Mouse (Mus musculus) liver, postnatal 0 days (tissue): ENCODE measurements around the gene 4930572O03Rik. TPM values are rescaled to one million over a fixed set of nuclear protein-coding genes. Genes with fewer than 3 reads are reported as not detected.
"Not testable (repeated sequence)": the region's sequence is repeated elsewhere in the genome, so short reads cannot be mapped to it uniquely, and the experiment has no call there.

Experiments used
- ATAC-seq: fragments of 200-750 bp; cut with Nextera tagmentation; 2 replicates; pipeline ENCODE4 v1.8.0; 2017; ENCODE audit warnings: mild to moderate bottlenecking, moderate library complexity
- DNase-seq: peaks from one replicate; pipeline ENCODE4 v3.0.0-alpha.2; 2016
- H3K27ac ChIP-seq: fragments of 300-500 bp; sonication (generic); 2 replicates; pipeline ENCODE4 v1.5.1; 2014; ENCODE audit warnings: antibody characterized with exemption, moderate library complexity, mild to moderate bottlenecking, low read depth
- H3K27me3 ChIP-seq: fragments of 300-500 bp; sonication (generic); 2 replicates; pipeline ENCODE4 v1.6.1; 2014; ENCODE audit warnings: low read length, control low read depth, mixed read lengths; ENCODE audit not compliant: insufficient read depth
- H3K36me3 ChIP-seq: fragments of 300-500 bp; sonication (generic); replicated peaks from 2 replicates; pipeline ENCODE4 v1.6.1; 2014; ENCODE audit warnings: mild to moderate bottlenecking, control low read depth, low read length, moderate library complexity, mixed read lengths; ENCODE audit not compliant: insufficient read depth
- H3K4me1 ChIP-seq: fragments of 300-500 bp; sonication (generic); 2 replicates; pipeline ENCODE4 v1.6.1; 2014; ENCODE audit warnings: antibody characterized with exemption, mild to moderate bottlenecking, control low read depth; ENCODE audit not compliant: insufficient read depth
- H3K4me2 ChIP-seq: fragments of 300-500 bp; sonication (generic); 2 replicates; pipeline ENCODE4 v1.6.1; 2014; ENCODE audit warnings: low read depth, mild to moderate bottlenecking, low read length, moderate library complexity, mixed read lengths
- H3K4me3 ChIP-seq: fragments of 300-500 bp; sonication (generic); 2 replicates; pipeline ENCODE4 v1.5.1; 2014; ENCODE audit warnings: low read depth, low read length
- H3K9ac ChIP-seq: fragments of 300-500 bp; sonication (generic); replicated peaks from 2 replicates; pipeline ENCODE4 v1.6.1; 2014; ENCODE audit warnings: mild to moderate bottlenecking, moderate library complexity
- H3K9me3 ChIP-seq: fragments of 300-500 bp; sonication (generic); 2 replicates; pipeline ENCODE4 v1.6.1; 2016; ENCODE audit warnings: mild to moderate bottlenecking, control low read depth, low read length, mixed read lengths
- CTCF ChIP-seq: sonication (generic); IDR thresholded peaks from 2 replicates; pipeline ENCODE4 v1.5.1; 2016; ENCODE audit warnings: antibody characterized with exemption, low read depth
- WGBS: fragments of 180-500 bp; shearing (Covaris S2); extraction: QIAGEN DNeasy Blood & Tissue Kit; methylation state at CpG from one replicate; pipeline ENCODE4 v1.1.7; 2014; ENCODE audit not compliant: insufficient replicate concordance; 5-methylcytosine and 5-hydroxymethylcytosine counted together
- polyA plus RNA-seq: library from polyadenylated mRNA; unstranded; fragments of >200 nt; fragmentation: Nextera tagmentation; extraction: Ambion mirVana; gene quantifications from 2 replicates; pipeline ENCODE4 v1.2.1, GENCODE M21; 2015

Gene 4930572O03Rik
- polyA plus RNA-seq, 1 experiment from 2014 or later = not detected

- H3K9me3 ChIP-seq, H3K27ac ChIP-seq, H3K4me3 ChIP-seq, H3K4me1 ChIP-seq, H3K27me3 ChIP-seq, DNase-seq, H3K9ac ChIP-seq, H3K4me2 ChIP-seq, H3K36me3 ChIP-seq, ATAC-seq: not testable (repeated sequence)
- 23% methylated on average over 6 of the region's 6 CpGs for WGBS
- TF ChIP-seq CTCF = peak; percentile 29; the same call in 1 of the 2 replicates
Measured at GRCm38 (mm10) chr5:15645707-15646106, 11.2 kb downstream of the 4930572O03Rik start.

DNA sequence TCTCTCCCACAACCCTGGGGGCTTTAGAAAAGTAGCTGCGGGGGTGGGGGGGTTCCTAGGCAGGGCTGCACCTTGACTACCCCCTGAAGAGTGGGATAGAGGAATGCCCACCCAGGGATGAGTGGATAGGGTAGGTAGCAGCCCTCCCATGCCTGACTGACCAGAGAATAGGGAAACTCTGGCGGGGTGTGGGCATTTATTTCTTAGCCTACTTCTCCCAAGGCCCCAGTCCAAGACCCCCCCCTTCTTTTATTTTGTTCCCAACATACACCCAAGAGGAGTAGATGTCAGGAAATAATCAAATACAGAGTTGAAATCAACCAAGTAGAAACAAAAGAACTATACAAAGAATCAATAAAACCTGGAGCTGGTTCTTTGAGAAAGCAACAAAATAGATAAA lies 19.2 kb downstream of the 4930572O03Rik start:
- DNase-seq = peak; percentile 18
- H3K9me3 ChIP-seq, H3K27ac ChIP-seq, H3K36me3 ChIP-seq, H3K4me2 ChIP-seq, H3K4me3 ChIP-seq, H3K27me3 ChIP-seq, H3K9ac ChIP-seq, H3K4me1 ChIP-seq, ATAC-seq: not testable (repeated sequence)
- 50% methylated on average over 2 of the region's 2 CpGs for WGBS

- not testable (repeated sequence) for H3K4me3 ChIP-seq, H3K9me3 ChIP-seq, ATAC-seq, H3K36me3 ChIP-seq, H3K4me1 ChIP-seq, DNase-seq, H3K4me2 ChIP-seq, H3K27ac ChIP-seq, H3K9ac ChIP-seq, H3K27me3 ChIP-seq
- 26% methylated on average over 5 of the region's 5 CpGs for WGBS
- TF ChIP-seq CTCF = 0 out of 2 replicates have a peak, but pooled peaks have one; percentile 13
Measured at GRCm38 (mm10) chr5:15630068-15630467, 26.8 kb downstream of the 4930572O03Rik start.

GRCm38 (mm10) chr5:15628136-15628535 lies 28.7 kb downstream of the 4930572O03Rik start:
- not testable (repeated sequence) for H3K9me3 ChIP-seq, H3K4me1 ChIP-seq, H3K27me3 ChIP-seq, H3K36me3 ChIP-seq, ATAC-seq, H3K27ac ChIP-seq, H3K4me3 ChIP-seq, H3K9ac ChIP-seq, H3K4me2 ChIP-seq, DNase-seq
- 23% methylated on average over 1 of the region's 1 CpGs for WGBS
- peak; percentile 24; the same call in 1 of the 2 replicates for TF ChIP-seq CTCF

DNA sequence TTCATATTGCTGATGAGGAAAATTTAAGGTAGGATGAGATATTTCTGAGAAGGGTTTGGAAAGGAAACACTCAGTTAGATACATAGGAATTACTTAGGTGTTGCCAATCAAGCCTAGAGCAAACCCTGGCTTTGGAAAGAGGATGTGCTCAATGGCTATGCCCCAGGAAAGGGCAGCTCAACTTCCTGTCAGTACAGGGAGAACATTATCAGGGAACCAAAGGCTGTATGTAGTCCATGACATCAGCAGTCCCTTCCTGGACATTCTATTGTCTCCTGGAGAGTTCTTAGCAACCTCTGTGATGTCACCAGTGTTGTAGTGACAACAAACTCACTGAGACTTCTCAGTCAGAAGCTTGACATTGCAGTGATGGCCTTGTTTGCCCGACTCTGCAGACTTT lies 38.1 kb downstream of the 4930572O03Rik start, which contains the start of gene Speer4d:
Gene Speer4d, plus strand, starts transcription at position 301 of the 400 bp plus-strand sequence.
- H3K4me1 ChIP-seq, DNase-seq, H3K9ac ChIP-seq, H3K27ac ChIP-seq, H3K4me3 ChIP-seq, H3K36me3 ChIP-seq, ATAC-seq, H3K27me3 ChIP-seq, H3K9me3 ChIP-seq, H3K4me2 ChIP-seq: not testable (repeated sequence)
- whole genome bisulfite sequencing = 45% methylated on average over 1 of the region's 1 CpGs

DNA sequence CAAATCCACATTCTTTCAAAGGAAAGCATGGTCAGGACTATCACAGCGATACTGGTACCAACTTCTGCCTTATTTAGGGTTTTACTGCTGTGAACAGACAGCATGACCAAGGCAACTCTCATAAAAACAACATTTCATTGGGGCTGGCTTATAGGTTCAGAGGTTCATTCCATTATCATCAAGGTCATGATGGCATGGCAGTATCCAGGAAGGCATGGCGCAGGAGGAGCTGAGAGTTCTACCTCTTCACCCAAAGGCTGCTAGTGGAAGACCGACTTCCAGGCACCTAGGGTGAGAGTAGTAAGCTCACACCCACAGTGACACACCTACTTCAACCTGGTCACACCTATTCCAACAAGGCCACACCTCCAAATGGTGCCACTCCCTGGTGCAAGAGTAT lies 40.7 kb downstream of the 4930572O03Rik start:
- H3K27ac ChIP-seq, H3K4me2 ChIP-seq, DNase-seq, ATAC-seq, H3K36me3 ChIP-seq, H3K4me1 ChIP-seq, H3K27me3 ChIP-seq, H3K9ac ChIP-seq, H3K9me3 ChIP-seq, H3K4me3 ChIP-seq: not testable (repeated sequence)
- WGBS = 61% methylated on average over 3 of the region's 3 CpGs

DNA sequence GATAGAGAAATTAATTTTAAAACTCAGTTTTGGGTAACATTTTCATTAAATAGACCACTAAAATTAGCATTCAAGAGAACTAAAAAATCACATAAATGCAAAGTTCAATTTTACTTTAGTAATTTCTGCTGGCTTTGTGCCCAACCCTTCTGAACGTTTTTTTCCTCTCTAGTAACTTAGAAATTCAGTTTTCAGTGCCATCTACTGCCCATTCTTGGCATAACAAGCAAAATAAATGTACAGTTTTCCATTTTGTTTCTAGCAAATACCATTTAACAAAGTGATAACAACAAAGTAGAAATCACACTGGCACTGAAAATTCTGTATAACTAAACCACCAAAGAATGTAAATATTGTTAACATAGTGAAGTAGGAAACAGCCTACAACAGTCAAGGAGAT lies 46.2 kb downstream of the 4930572O03Rik start:
- not testable (repeated sequence) for H3K4me1 ChIP-seq, DNase-seq, H3K9ac ChIP-seq, H3K4me3 ChIP-seq, H3K27ac ChIP-seq, H3K4me2 ChIP-seq, ATAC-seq, H3K27me3 ChIP-seq, H3K36me3 ChIP-seq, H3K9me3 ChIP-seq
- 3% methylated on average over 1 of the region's 1 CpGs for WGBS

GRCm38 (mm10) chr5:15606677-15607076 lies 50.2 kb downstream of the 4930572O03Rik start:
- not testable (repeated sequence) for DNase-seq

GRCm38 (mm10) chr5:15603585-15603984 lies 53.3 kb downstream of the 4930572O03Rik start:
- not testable (repeated sequence) for H3K27ac ChIP-seq, H3K4me3 ChIP-seq, H3K4me2 ChIP-seq, ATAC-seq, DNase-seq, H3K9ac ChIP-seq, H3K4me1 ChIP-seq, H3K9me3 ChIP-seq, H3K36me3 ChIP-seq, H3K27me3 ChIP-seq
- 63% methylated on average over 8 of the region's 8 CpGs for WGBS

More at GRCm38 (mm10) chr5:15606677-15607076, 50.2 kb downstream of the 4930572O03Rik start:
- H3K27ac ChIP-seq, H3K9ac ChIP-seq, H3K4me1 ChIP-seq, H3K36me3 ChIP-seq, H3K27me3 ChIP-seq, H3K4me2 ChIP-seq, H3K4me3 ChIP-seq, H3K9me3 ChIP-seq: not testable (repeated sequence)
- ATAC-seq = peak; percentile 40; the same call in 1 of the 2 replicates
- 61% methylated on average over 5 of the region's 6 CpGs for WGBS

GRCm38 (mm10) chr5:15603008-15603407 lies 53.9 kb downstream of the 4930572O03Rik start:
- WGBS = 44% methylated on average over 2 of the region's 2 CpGs
- ATAC-seq = not testable (repeated sequence)

More at GRCm38 (mm10) chr5:15603008-15603407, 53.9 kb downstream of the 4930572O03Rik start:
- not testable (repeated sequence) for H3K4me3 ChIP-seq, H3K36me3 ChIP-seq, DNase-seq, H3K4me2 ChIP-seq, H3K4me1 ChIP-seq, H3K9ac ChIP-seq, H3K27me3 ChIP-seq, H3K9me3 ChIP-seq, H3K27ac ChIP-seq
